Comparison of ENCODE assay signal across 16 mouse cellular contexts in genomic region chr11:109357171-109357570, GRCm38 (mm10). TPM values are rescaled to one million over a fixed set of nuclear protein-coding genes. Genes with fewer than 3 reads are reported as not detected.
DNase-seq lines count a peak whose midpoint lies in the region; ATAC-seq lines count a peak whose summit lies in the region.
"Had no signal": no experiment of that assay in that cellular context is flagged by ENCODE, and none has a peak within 500 bp of the region (broad histone marks: within the 10 kb centered on the region; RNA-seq: fewer than 3 reads in every experiment).

No protein-coding gene starts in this region.

- intact Hi-C loops in heart, postnatal 14 days (cut with DNase I) = no loop called here

- no peaks in the 10 kb centered on the region for H3K9me3 ChIP-seq in limb, embryonic 12.5 days
- no peaks in the 10 kb centered on the region for H3K9me3 ChIP-seq in limb, embryonic 10.5 days (replicated peaks)
- no peaks in the 10 kb centered on the region for H3K9me3 ChIP-seq in embryonic facial prominence, embryonic 14.5 days (ENCODE audit: control insufficient read depth, low read length)
- no peaks in the 10 kb centered on the region for H3K9me3 ChIP-seq in midbrain, embryonic 13.5 days
- H3K9me3 ChIP-seq: limb, embryonic 15.5 days; midbrain, embryonic 12.5 days had no signal

- H3K27me3 ChIP-seq in limb, embryonic 12.5 days = no peaks in the 10 kb centered on the region
- H3K27me3 ChIP-seq in limb, embryonic 10.5 days (ENCODE audit: low read depth, poor library complexity, severe bottlenecking) = peaks cover 5% of the 10 kb centered on the region
- no peaks in the 10 kb centered on the region for H3K27me3 ChIP-seq in embryonic facial prominence, embryonic 14.5 days (replicated peaks; ENCODE audit: control insufficient read depth, insufficient read depth, low read length)
- peaks cover 19% of the 10 kb centered on the region for H3K27me3 ChIP-seq in midbrain, embryonic 13.5 days

- H3K4me2 ChIP-seq in limb, embryonic 12.5 days = no peak overlapping the region
- H3K4me2 ChIP-seq in embryonic facial prominence, embryonic 14.5 days (ENCODE audit: low read depth, low read length) = no peak overlapping the region
- H3K4me2 ChIP-seq in midbrain, embryonic 13.5 days (replicated peaks) = no peak overlapping the region
- H3K4me2 ChIP-seq: limb, embryonic 15.5 days; midbrain, embryonic 12.5 days had no signal

- H3K36me3 ChIP-seq in limb, embryonic 12.5 days = no peaks in the 10 kb centered on the region
- no peaks in the 10 kb centered on the region for H3K36me3 ChIP-seq in limb, embryonic 10.5 days
- no peaks in the 10 kb centered on the region for H3K36me3 ChIP-seq in embryonic facial prominence, embryonic 14.5 days (ENCODE audit: control insufficient read depth, insufficient read depth, low read length)
- H3K36me3 ChIP-seq in midbrain, embryonic 13.5 days = no peaks in the 10 kb centered on the region
- H3K36me3 ChIP-seq: limb, embryonic 15.5 days; midbrain, embryonic 12.5 days had no signal

- H3K9ac ChIP-seq in limb, embryonic 12.5 days (replicated peaks) = no peak overlapping the region
- no peak overlapping the region for H3K9ac ChIP-seq in embryonic facial prominence, embryonic 14.5 days (ENCODE audit: low read depth, low read length)
- H3K9ac ChIP-seq in midbrain, embryonic 13.5 days (replicated peaks) = no peak overlapping the region
- H3K9ac ChIP-seq: limb, embryonic 15.5 days; midbrain, embryonic 12.5 days had no signal

- 78% methylated on average over 5 of the region's 5 CpGs for WGBS in limb, embryonic 12.5 days
- WGBS in limb, embryonic 10.5 days = 93% methylated on average over 5 of the region's 5 CpGs
- WGBS in embryonic facial prominence, embryonic 14.5 days = 67% methylated on average over 5 of the region's 5 CpGs
- 92% methylated on average over 5 of the region's 5 CpGs for WGBS in midbrain, embryonic 13.5 days

- H3K4me3 ChIP-seq in limb, embryonic 12.5 days (replicated peaks) = no peak overlapping the region
- H3K4me3 ChIP-seq in limb, embryonic 10.5 days = no peak overlapping the region
- no peak overlapping the region for H3K4me3 ChIP-seq in embryonic facial prominence, embryonic 14.5 days (ENCODE audit: low read depth, low read length)
- no peak overlapping the region for H3K4me3 ChIP-seq in midbrain, embryonic 13.5 days (replicated peaks)
- H3K4me3 ChIP-seq: limb, embryonic 15.5 days; midbrain, embryonic 12.5 days had no signal

- peaks cover 9% of the 10 kb centered on the region for H3K4me1 ChIP-seq in limb, embryonic 12.5 days (replicated peaks)
- peaks cover 20% of the 10 kb centered on the region for H3K4me1 ChIP-seq in limb, embryonic 10.5 days
- H3K4me1 ChIP-seq in embryonic facial prominence, embryonic 14.5 days (ENCODE audit: control insufficient read depth, insufficient read depth, low read length) = peaks cover 12% of the 10 kb centered on the region
- H3K4me1 ChIP-seq in midbrain, embryonic 13.5 days (replicated peaks) = peaks cover 29% of the 10 kb centered on the region

- DNase-seq in heart, postnatal 14 days = peak; percentile 38 to 55
- no peak for DNase-seq in heart, adult 9 months (ENCODE audit: low spot score in 2 of 2)
- no peak for DNase-seq in limb, embryonic 10.5 days (ENCODE audit: low spot score)
- no peak for DNase-seq in embryonic facial prominence, embryonic 14.5 days (ENCODE audit: low spot score)
- peak; percentile 64 to 74 for DNase-seq in kidney, postnatal 4 days
- DNase-seq: cerebellum, adult 11 months; cerebellum, postnatal 36 days; thymus, postnatal 14 days had no signal

- peak overlapping the region; percentile 4; the same call in 1 of the 2 replicates for H3K27ac ChIP-seq in limb, embryonic 12.5 days
- no peak overlapping the region for H3K27ac ChIP-seq in limb, embryonic 10.5 days
- peak overlapping the region; percentile 33; the same call in 1 of the 2 replicates for H3K27ac ChIP-seq in embryonic facial prominence, embryonic 14.5 days (replicated peaks; ENCODE audit: low read depth, low read length)
- no peak overlapping the region for H3K27ac ChIP-seq in midbrain, embryonic 13.5 days
- H3K27ac ChIP-seq: limb, embryonic 15.5 days; midbrain, embryonic 12.5 days had no signal

- ATAC-seq in limb, embryonic 12.5 days (ENCODE audit: insufficient number of reproducible peaks, insufficient read depth, low FRiP score, low TSS enrichment, low read depth) = no peak
- ATAC-seq in embryonic facial prominence, embryonic 14.5 days (ENCODE audit: low read depth) = no peak
- ATAC-seq in midbrain, embryonic 13.5 days = no peak
- ATAC-seq: CD4-positive, CD25-positive, alpha-beta regulatory T cell, adult 4 months had no signal

RNA-seq across cellular contexts. Expression of gene Gna13, which starts 5.5 kb away (rescaled TPM):
- total RNA-seq in heart, postnatal 14 days (2021) = 10 to 100 TPM; 37.6 to 38.4 TPM
- polyA plus RNA-seq in limb, embryonic 12.5 days (2016; fragmentation: Nextera tagmentation; extraction: Ambion mirVana) = 20.3 and 22.2 TPM in 2 replicates
- polyA plus RNA-seq in limb, embryonic 10.5 days (2016; fragmentation: Nextera tagmentation; extraction: Ambion mirVana) = 20.1 and 20.6 TPM in 2 replicates
- polyA plus RNA-seq in embryonic facial prominence, embryonic 14.5 days (2014; fragmentation: Nextera tagmentation; extraction: Ambion mirVana) = 23.4 and 24.5 TPM in 2 replicates
- 16.2 and 16.4 TPM in 2 replicates for polyA plus RNA-seq in midbrain, embryonic 13.5 days (2015; fragmentation: Nextera tagmentation; extraction: Ambion mirVana)

RNA-seq across cellular contexts. Expression of gene 9930022D16Rik, which starts 56.5 kb away (rescaled TPM):
- total RNA-seq in heart, postnatal 14 days (2021) = not detected
- polyA plus RNA-seq in limb, embryonic 12.5 days (2016; fragmentation: Nextera tagmentation; extraction: Ambion mirVana) = not detected in 2 replicates
- polyA plus RNA-seq in limb, embryonic 10.5 days (2016; fragmentation: Nextera tagmentation; extraction: Ambion mirVana) = not detected in 2 replicates
- polyA plus RNA-seq in embryonic facial prominence, embryonic 14.5 days (2014; fragmentation: Nextera tagmentation; extraction: Ambion mirVana) = 0.08 TPM in 1 of 2 replicates, not detected in the other
- not detected in 2 replicates for polyA plus RNA-seq in midbrain, embryonic 13.5 days (2015; fragmentation: Nextera tagmentation; extraction: Ambion mirVana)
- total RNA-seq: left cerebral cortex, adult 8-10 months had no signal
- polyA plus RNA-seq: gonadal fat pad, adult 2 months; hindbrain, embryonic 11.5 days; limb, embryonic 15.5 days; midbrain, embryonic 12.5 days had no signal

RNA-seq across cellular contexts. Expression of gene Rgs9, which starts 59.2 kb away (rescaled TPM):
- under 1 TPM; 0.39 to 0.41 TPM for total RNA-seq in heart, postnatal 14 days (2021)
- 4.1 and 5.7 TPM in 2 replicates for polyA plus RNA-seq in limb, embryonic 12.5 days (2016; fragmentation: Nextera tagmentation; extraction: Ambion mirVana)
- 2.1 and 4.2 TPM in 2 replicates for polyA plus RNA-seq in limb, embryonic 10.5 days (2016; fragmentation: Nextera tagmentation; extraction: Ambion mirVana)
- polyA plus RNA-seq in embryonic facial prominence, embryonic 14.5 days (2014; fragmentation: Nextera tagmentation; extraction: Ambion mirVana) = 1.4 and 1.8 TPM in 2 replicates
- 7.2 and 7.3 TPM in 2 replicates for polyA plus RNA-seq in midbrain, embryonic 13.5 days (2015; fragmentation: Nextera tagmentation; extraction: Ambion mirVana)

Comparison
In these comparisons a context has a peak if more than half of its experiments do, and no peak if none do; other contexts are left out.
1. DNase-seq: peak in heart, postnatal 14 days (2 of 2) and kidney, postnatal 4 days (2 of 2); none in heart, adult 9 months (0 of 2), limb, embryonic 10.5 days (single experiment) and embryonic facial prominence, embryonic 14.5 days (single experiment).
2. H3K27ac ChIP-seq: peak in limb, embryonic 12.5 days (single experiment) and embryonic facial prominence, embryonic 14.5 days (single experiment); none in limb, embryonic 10.5 days (single experiment) and midbrain, embryonic 13.5 days (single experiment).